In genomic region chr7:120103019-120103567, GRCm38 (mm10) we compare ENCODE assay signal across 8 mouse cellular contexts. TPM values are rescaled to one million over a fixed set of nuclear protein-coding genes. Genes with fewer than 3 reads are reported as not detected.
A peak's percentile ranks its signal among the peaks of the same experiment; 100 is the strongest.
DNase-seq lines count a peak whose midpoint lies in the region; ATAC-seq lines count a peak whose summit lies in the region.

No protein-coding gene starts in this region.

- DNase-seq in adrenal gland, adult (ENCODE audit: inconsistent age in 2 of 2, low spot score in 1 of 2), result peak; percentile 75 to 90
- DNase-seq in adrenal gland, postnatal 4 days (ENCODE audit: low spot score in 2 of 2), result no peak
- DNase-seq in cerebellum, adult 18-20 months, result peak; percentile 15 to 28
- DNase-seq in neural tube, embryonic 11.5 days (ENCODE audit: low spot score), result no peak
- DNase-seq in natural killer cell, adult 2 months (ENCODE audit: low spot score in 2 of 2), result no peak

- peak overlapping the region; percentile 68 for H3K4me2 ChIP-seq in forebrain, embryonic 16.5 days (ENCODE audit: low read length)
- peak overlapping the region; percentile 94 for H3K4me2 ChIP-seq in intestine, embryonic 15.5 days (replicated peaks)
- peak overlapping the region; percentile 75 for H3K4me2 ChIP-seq in liver, embryonic 15.5 days
- H3K4me2 ChIP-seq in neural tube, embryonic 11.5 days (ENCODE audit: low read depth), result peak overlapping the region; percentile 86

- peaks cover 15% of the 10 kb centered on the region for H3K4me1 ChIP-seq in forebrain, embryonic 16.5 days (replicated peaks; ENCODE audit: control insufficient read depth, insufficient read depth, low read length)
- H3K4me1 ChIP-seq in intestine, embryonic 15.5 days (replicated peaks), result peaks cover 9% of the 10 kb centered on the region
- peaks cover 14% of the 10 kb centered on the region for H3K4me1 ChIP-seq in liver, embryonic 15.5 days (replicated peaks)
- peaks cover 3% of the 10 kb centered on the region; the same call in 1 of the 2 replicates for H3K4me1 ChIP-seq in neural tube, embryonic 11.5 days (ENCODE audit: control insufficient read depth, insufficient read depth, low read length)

- peak overlapping the region; percentile 48 for H3K9ac ChIP-seq in forebrain, embryonic 16.5 days (replicated peaks; ENCODE audit: low read depth, low read length)
- peak overlapping the region; percentile 75 for H3K9ac ChIP-seq in intestine, embryonic 15.5 days
- H3K9ac ChIP-seq in liver, embryonic 15.5 days, result no peak overlapping the region
- H3K9ac ChIP-seq in neural tube, embryonic 11.5 days (ENCODE audit: low read length), result peak overlapping the region; percentile 1; the same call in 1 of the 2 replicates

- H3K9me3 ChIP-seq in forebrain, embryonic 16.5 days (ENCODE audit: control insufficient read depth, low read length), result no peaks in the 10 kb centered on the region
- H3K9me3 ChIP-seq in intestine, embryonic 15.5 days, result no peaks in the 10 kb centered on the region
- H3K9me3 ChIP-seq in liver, embryonic 15.5 days (replicated peaks), result no peaks in the 10 kb centered on the region
- no peaks in the 10 kb centered on the region for H3K9me3 ChIP-seq in neural tube, embryonic 11.5 days (ENCODE audit: control insufficient read depth, low read length)

- H3K4me3 ChIP-seq in forebrain, embryonic 16.5 days (replicated peaks; ENCODE audit: low read length), result peak overlapping the region; percentile 47
- peak overlapping the region; percentile 80 for H3K4me3 ChIP-seq in intestine, embryonic 15.5 days (replicated peaks)
- peak overlapping the region; percentile 57 for H3K4me3 ChIP-seq in liver, embryonic 15.5 days (replicated peaks)
- H3K4me3 ChIP-seq in neural tube, embryonic 11.5 days (ENCODE audit: low read depth, low read length), result peak overlapping the region; percentile 57

- peaks cover 20% of the 10 kb centered on the region; the same call in 1 of the 2 replicates for H3K27me3 ChIP-seq in forebrain, embryonic 16.5 days (replicated peaks; ENCODE audit: control insufficient read depth, insufficient read depth, low read length)
- no peaks in the 10 kb centered on the region for H3K27me3 ChIP-seq in intestine, embryonic 15.5 days (replicated peaks)
- H3K27me3 ChIP-seq in liver, embryonic 15.5 days, result peaks cover 18% of the 10 kb centered on the region
- no peaks in the 10 kb centered on the region for H3K27me3 ChIP-seq in neural tube, embryonic 11.5 days (ENCODE audit: control insufficient read depth, insufficient read depth, low read length)

- H3K27ac ChIP-seq in forebrain, embryonic 16.5 days (ENCODE audit: low read length), result no peak overlapping the region
- peak overlapping the region; percentile 51 for H3K27ac ChIP-seq in intestine, embryonic 15.5 days
- H3K27ac ChIP-seq in liver, embryonic 15.5 days (replicated peaks), result no peak overlapping the region
- no peak overlapping the region for H3K27ac ChIP-seq in neural tube, embryonic 11.5 days (ENCODE audit: low read depth, low read length)

- ATAC-seq in forebrain, embryonic 16.5 days, result 0 out of 2 replicates have a peak, but pooled peaks have one; percentile 24
- ATAC-seq in intestine, embryonic 15.5 days, result peak; percentile 67
- no peak for ATAC-seq in liver, embryonic 15.5 days (ENCODE audit: insufficient read depth)
- 0 out of 2 replicates have a peak, but pooled peaks have one; percentile 10 for ATAC-seq in neural tube, embryonic 11.5 days (ENCODE audit: insufficient read depth, low FRiP score, low TSS enrichment)

- 3% methylated on average over 25 of the region's 25 CpGs for WGBS in forebrain, embryonic 16.5 days
- WGBS in intestine, embryonic 15.5 days, result 2% methylated on average over 25 of the region's 25 CpGs
- WGBS in liver, embryonic 15.5 days (ENCODE audit: insufficient replicate concordance), result 5% methylated on average over 25 of the region's 25 CpGs
- WGBS in neural tube, embryonic 11.5 days, result 2% methylated on average over 25 of the region's 25 CpGs

- no peaks in the 10 kb centered on the region for H3K36me3 ChIP-seq in forebrain, embryonic 16.5 days (ENCODE audit: control insufficient read depth, insufficient read depth)
- 0 out of 2 replicates have a peak, but pooled peaks cover 3% of the 10 kb centered on the region for H3K36me3 ChIP-seq in intestine, embryonic 15.5 days
- no peaks in the 10 kb centered on the region for H3K36me3 ChIP-seq in liver, embryonic 15.5 days (replicated peaks)
- no peaks in the 10 kb centered on the region for H3K36me3 ChIP-seq in neural tube, embryonic 11.5 days (ENCODE audit: control insufficient read depth, insufficient read depth, low read length)

RNA-seq across cellular contexts. Expression of gene Tmem159, which starts 0.9 kb away (rescaled TPM):
- 100 to 1,000 TPM in 1 of 2 experiments, 10 to 100 TPM in 1; 94.4 to 118 TPM for total RNA-seq in adrenal gland, postnatal 4 days (2021)
- polyA plus RNA-seq in forebrain, embryonic 16.5 days (2015; fragmentation: Nextera tagmentation; extraction: Ambion mirVana), result 6.7 and 7.9 TPM in 2 replicates
- polyA plus RNA-seq in intestine, embryonic 15.5 days (2015; fragmentation: Nextera tagmentation; extraction: Ambion mirVana), result 27.7 and 28.5 TPM in 2 replicates
- 2.2 and 2.4 TPM in 2 replicates for polyA plus RNA-seq in liver, embryonic 15.5 days (2015; fragmentation: Nextera tagmentation; extraction: Ambion mirVana)
- 16.6 and 20.5 TPM in 2 replicates for polyA plus RNA-seq in neural tube, embryonic 11.5 days (2014; fragmentation: Nextera tagmentation; extraction: Ambion mirVana)

RNA-seq across cellular contexts. Expression of gene Dnah3, which starts 8.0 kb away (rescaled TPM):
- total RNA-seq in adrenal gland, postnatal 4 days (2021), result under 1 TPM in 1 of 2 experiments, not detected in 1; 0.03 TPM
- not detected in 2 replicates for polyA plus RNA-seq in forebrain, embryonic 16.5 days (2015; fragmentation: Nextera tagmentation; extraction: Ambion mirVana)
- polyA plus RNA-seq in intestine, embryonic 15.5 days (2015; fragmentation: Nextera tagmentation; extraction: Ambion mirVana), result not detected in 2 replicates
- not detected in 2 replicates for polyA plus RNA-seq in liver, embryonic 15.5 days (2015; fragmentation: Nextera tagmentation; extraction: Ambion mirVana)
- polyA plus RNA-seq in neural tube, embryonic 11.5 days (2014; fragmentation: Nextera tagmentation; extraction: Ambion mirVana), result 0.18 TPM in 1 of 2 replicates, not detected in the other

RNA-seq across cellular contexts. Expression of gene Zp2, which starts 42.0 kb away (rescaled TPM):
- total RNA-seq in adrenal gland, postnatal 4 days (2021), result under 1 TPM in 1 of 2 experiments, not detected in 1; 0.22 TPM
- polyA plus RNA-seq in forebrain, embryonic 16.5 days (2015; fragmentation: Nextera tagmentation; extraction: Ambion mirVana), result not detected in 2 replicates
- polyA plus RNA-seq in intestine, embryonic 15.5 days (2015; fragmentation: Nextera tagmentation; extraction: Ambion mirVana), result 0.11 TPM in 1 of 2 replicates, not detected in the other
- polyA plus RNA-seq in liver, embryonic 15.5 days (2015; fragmentation: Nextera tagmentation; extraction: Ambion mirVana), result 0.13 TPM in 1 of 2 replicates, not detected in the other
- not detected in 2 replicates for polyA plus RNA-seq in neural tube, embryonic 11.5 days (2014; fragmentation: Nextera tagmentation; extraction: Ambion mirVana)

Comparison
In these comparisons a context has a peak if more than half of its experiments do, and no peak if none do; other contexts are left out.
1. DNase-seq: peak in adrenal gland, adult (2 of 2) and cerebellum, adult 18-20 months (2 of 2); none in adrenal gland, postnatal 4 days (0 of 2), neural tube, embryonic 11.5 days (single experiment) and natural killer cell, adult 2 months (0 of 2).
2. Peak in every context shown above with its lines, with median percentiles within 50 percentile points of each other: H3K4me2 ChIP-seq and H3K4me3 ChIP-seq.